Mouse (Mus musculus) cerebellum, postnatal 36 days (tissue): ENCODE results near the gene Arhgef25.
"Not testable (repeated sequence)": the region's sequence is repeated elsewhere in the genome, so short reads cannot be mapped to it uniquely, and the experiment has no call there.

Experiments used
- DNase-seq, 2 experiments: peaks; one replicate each; pipeline ENCODE4 v3.0.0; 2021 to 2022; ENCODE audit warnings: mixed read lengths in 2 of 2

The Arhgef25 gene

DNA sequence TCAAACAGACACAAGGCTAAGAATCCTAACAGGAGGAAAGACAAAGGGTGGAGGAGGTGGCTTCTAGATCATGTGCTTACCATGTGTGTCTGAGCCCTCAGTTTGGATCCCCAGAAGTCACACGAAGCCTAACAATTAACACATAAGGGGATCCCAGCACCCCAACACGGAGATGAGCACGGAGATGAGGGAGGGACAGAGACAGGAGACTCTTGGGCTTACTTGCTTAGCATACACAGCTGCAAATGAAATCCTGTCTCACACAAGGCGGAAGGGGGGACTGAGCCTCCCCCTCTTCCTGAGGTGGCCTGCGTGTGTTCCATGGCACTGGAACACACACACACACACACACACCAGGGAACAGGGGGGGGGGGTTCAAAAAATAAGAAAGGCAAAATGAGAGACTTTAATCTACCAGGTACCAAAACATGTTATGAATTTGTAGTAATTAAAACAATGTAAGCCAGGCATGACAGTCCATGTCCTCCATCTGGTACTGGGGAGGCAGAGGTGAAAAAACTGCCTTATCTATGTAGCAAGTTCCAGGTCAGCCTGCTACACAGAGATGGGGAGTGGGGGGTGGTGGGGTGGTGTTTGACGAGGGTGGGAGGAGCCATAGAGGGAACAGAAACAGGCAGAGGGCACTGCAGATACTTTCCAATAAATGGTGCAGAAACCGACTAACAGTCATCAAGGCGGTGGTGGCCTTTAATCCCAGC is 54.6 kb downstream of the Arhgef25 start:
- DNase-seq, result no peak

DNA sequence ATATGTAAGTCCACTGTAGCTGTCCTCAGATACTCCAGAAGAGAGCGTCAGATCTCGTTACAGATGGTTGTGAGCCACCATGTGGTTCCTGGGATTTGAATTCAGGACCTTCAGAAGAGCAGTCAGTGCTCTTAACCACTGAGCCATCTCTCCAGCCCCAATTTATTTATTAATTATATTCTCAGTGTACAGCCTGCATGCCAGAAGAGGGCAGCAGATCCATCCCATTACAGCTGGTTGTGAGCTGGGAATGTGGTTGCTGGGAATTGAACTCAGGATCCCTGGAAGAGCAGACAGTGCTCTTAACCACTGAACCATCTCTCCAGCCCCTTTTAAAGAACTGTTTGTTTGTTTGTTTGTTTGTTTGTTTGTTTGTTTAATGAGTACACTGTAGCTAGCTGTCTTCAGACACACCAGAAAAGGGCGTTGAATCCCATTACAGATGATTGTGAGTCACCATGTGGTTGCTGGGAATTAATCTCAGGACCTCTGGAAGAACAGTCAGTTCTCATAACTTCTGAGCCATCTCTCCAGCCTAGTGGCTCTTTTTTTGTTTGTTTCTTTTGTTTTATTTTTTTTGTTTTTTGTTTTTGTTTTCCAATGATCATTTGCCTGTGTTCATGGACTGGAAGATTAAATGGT is 55.4 kb downstream of the Arhgef25 start:
- DNase-seq, result not testable (repeated sequence)
